Mouse (Mus musculus) kidney, postnatal 10 days (tissue): Measurements from ENCODE around the gene Rbms3.

Experiments
- DNase-seq: peaks from one replicate; pipeline ENCODE4 v3.0.0; 2021; ENCODE audit warnings: mixed read lengths

Gene Rbms3

DNA sequence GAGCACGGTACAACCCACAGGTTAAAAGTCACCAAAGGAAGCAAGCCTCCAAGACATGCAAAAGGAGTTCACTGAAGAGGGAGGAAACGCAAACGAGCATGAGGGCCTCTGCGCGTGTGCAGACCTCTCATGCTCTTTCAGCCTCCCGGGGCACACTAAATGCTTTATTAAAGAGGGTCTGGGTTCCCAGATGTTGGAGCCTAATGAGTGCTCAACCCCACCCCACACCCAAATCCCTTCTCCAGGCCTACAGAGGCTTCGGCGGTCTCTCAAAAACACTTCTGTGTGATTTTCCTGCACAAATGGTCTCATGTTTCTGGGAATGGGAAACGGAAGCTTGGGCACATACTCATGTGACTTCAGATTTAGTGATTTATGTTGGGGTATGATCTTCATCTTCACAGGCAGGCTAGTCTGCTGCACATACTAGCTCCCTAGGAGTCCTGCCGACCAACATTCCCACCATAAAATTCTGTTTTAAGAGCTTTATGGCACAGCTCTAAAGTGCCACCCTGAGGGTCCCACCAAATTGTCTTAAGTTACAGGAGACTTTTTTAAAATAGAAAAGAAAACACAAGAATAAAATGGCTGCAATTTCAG, 815.1 kb downstream of the Rbms3 start:
- DNase-seq, result no peak

DNA sequence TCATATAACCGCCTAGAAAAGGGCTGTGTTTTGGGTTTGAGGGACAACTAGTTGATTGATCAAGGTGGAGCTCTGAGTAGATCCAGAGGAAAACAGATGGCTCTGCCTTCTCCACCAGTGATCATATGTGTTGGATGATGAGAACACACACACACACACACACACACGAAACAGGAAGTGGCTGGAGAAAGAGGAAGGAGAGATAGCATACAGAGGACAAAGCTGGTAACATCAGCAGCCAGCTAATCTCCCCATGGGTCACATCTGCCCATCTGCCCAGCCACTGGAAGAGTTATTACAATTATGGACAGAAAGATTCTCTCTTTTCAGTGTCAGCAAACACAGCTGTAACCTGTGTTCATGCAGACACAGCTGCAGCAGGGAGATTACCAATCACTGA, 816.3 kb downstream of the Rbms3 start:
- no peak for DNase-seq

DNA sequence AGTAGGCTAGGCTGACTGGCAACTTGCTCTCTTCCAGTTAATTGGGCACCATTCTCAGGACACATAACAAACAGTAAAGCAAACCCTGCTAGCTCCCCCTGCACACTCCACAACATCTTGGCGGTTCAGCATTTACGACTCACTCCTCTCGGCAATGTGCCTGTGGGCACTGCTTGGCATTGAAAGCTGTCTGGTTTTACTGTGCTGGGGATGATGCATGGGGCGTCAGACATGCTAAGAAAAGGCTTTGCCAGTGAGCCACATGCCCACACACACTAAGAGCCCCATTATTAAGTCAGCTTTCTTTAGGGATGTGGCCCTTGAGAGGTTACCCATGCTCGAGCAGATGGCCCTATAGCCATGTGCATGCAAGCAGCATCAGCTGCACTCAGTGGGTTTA, 820.5 kb downstream of the Rbms3 start:
- DNase-seq, result no peak

DNA sequence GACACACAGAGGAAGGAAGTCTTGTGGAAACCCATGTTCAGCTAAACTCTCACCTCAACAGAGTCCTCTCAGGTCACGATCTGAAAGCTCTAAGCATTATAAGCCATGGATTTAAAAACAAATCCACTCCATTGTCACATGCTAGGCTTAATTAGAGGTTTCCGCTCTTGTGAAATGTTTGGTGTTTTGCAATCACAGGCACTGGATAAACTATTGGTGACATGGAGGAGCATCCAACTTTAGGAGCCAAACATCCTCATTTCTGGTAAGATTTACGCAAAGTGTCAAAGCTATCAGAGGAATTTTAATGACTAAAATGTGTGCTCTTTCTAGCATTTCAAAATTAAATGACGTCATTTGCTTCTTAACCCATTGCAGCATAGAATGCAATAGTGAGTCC, 821.3 kb downstream of the Rbms3 start:
- DNase-seq, result no peak

DNA sequence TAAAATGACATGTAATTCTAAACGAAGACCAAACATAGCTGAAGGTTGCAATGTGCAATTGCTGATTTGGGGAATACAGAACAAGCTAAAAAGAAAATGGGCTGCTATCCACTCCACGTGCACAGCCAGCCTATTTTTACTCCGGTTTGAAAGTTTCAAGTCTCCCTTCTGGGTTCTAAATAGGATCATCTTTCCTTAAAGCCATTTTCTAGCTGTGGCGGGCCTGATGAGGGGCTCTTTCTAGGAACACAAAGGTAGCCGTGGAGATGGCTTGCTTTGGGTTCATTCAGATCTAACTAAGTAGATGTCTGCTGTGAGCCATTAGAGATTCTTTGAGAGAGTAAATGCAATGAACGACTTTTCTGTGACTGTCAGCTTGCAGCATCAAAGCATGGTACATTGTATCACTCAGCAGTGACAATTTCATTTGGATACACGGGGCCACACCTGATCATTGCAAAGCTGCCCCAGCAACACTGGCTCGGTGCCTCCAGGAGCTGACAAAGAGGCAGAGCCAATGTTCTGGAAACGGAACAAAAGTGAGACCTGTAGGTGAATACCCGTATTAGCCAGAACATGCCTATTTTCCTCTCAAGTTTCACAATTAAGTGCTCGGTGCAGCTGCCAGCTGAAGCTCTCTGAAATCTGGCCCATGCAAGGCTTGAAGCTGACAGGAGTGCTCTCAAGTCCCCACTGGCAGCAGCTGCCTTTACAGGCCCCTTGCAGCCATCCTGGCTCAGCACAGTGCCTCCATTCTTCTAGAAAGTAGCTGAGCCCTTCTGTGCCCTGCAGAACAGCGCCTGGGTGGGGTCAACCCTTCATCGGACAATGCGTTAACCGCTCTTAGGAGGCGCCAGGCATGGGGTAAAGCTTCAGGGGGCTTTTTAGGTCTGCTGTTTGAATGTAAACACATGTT, 822.3 kb downstream of the Rbms3 start:
- peak; percentile 24 for DNase-seq

DNA sequence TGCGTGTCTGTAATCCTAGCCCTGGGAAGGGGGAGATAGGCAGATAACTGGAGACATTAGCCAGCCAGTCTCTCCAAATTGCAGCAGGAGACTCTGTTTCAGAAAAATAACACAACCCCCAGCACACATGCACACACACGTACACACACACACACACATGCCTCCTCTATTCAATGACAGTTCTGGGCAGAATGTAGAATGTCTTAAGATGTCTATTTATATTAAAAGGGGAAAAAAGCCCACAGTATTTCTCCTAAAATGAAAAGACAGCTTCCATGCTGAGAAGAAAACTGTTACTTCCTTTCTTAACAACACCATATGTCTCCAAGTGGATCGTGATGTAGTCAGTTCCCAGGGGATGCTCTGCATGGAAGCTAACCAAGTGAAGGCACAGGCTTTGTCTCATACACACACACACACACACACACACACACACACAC, 826.4 kb downstream of the Rbms3 start:
- no peak for DNase-seq

DNA sequence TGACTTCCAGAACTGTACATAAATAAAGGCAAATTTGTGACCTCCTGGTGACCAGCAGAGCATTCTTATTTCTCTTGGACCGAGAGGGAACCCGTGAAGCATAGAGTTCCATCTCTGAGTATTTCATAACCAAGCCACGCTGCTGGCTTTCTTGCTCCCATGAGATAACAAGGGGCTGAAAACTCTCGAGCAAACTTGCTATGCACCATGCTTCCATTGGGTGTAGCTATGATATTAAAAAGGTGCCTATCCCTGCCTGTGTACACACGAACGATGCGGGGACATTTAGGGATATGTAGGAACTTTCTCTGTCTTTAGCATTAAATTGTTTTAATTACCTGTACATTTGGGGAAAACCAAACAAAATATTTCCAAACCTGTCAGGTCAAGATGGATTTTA, 827.1 kb downstream of the Rbms3 start:
- DNase-seq, result peak; percentile 21

DNA sequence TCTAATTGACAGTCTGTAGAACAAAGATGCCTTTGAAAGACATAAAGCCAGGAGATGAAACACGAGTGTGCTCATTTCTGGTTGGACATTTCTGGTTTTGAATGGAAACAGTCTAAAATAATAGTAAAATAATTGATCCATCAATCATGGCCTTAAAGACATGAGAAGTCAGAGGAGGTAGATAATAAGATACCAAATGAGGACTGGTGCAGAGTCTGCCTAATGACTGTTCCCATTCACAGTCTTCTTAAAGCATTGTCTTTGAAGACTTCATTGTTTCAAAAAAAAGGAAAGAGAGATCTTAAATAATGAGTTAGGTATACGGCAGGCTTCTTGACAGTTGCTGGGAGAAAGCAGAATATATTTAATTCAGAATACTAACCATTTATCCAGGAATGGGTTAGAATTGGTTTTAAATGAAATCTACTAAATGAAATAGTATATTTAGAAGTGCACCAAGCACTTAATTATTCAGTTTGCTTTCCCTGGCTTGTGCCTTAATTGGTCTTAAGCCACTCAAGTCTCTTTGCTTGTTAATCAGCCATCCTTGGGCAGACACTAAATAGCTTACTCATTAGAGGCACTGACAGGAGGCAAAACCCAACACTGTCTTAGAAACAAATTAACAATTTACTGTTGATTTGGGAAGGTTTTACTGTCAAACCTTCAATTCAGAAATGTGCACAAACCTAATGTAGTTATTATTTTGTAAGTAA, 834.3 kb downstream of the Rbms3 start:
- DNase-seq, result no peak

DNA sequence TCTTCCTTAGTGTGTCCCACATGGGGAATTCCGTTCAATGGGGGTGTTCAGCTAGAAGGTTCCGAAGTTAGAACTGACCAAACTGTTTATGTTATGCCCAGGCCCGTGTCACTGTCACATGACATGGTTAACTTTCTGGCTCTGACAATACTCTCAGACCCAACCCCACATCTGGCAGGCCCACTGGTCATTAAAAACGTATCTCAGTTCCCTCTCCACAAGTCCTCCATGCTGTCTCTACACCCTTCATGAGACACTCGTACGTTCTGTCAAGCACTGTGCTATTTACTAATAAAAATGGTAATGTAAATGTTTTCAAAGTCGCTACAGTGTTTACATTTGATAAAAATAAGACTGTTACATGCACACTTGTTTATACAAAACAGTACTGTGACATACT, 837.9 kb downstream of the Rbms3 start:
- DNase-seq, result no peak

DNA sequence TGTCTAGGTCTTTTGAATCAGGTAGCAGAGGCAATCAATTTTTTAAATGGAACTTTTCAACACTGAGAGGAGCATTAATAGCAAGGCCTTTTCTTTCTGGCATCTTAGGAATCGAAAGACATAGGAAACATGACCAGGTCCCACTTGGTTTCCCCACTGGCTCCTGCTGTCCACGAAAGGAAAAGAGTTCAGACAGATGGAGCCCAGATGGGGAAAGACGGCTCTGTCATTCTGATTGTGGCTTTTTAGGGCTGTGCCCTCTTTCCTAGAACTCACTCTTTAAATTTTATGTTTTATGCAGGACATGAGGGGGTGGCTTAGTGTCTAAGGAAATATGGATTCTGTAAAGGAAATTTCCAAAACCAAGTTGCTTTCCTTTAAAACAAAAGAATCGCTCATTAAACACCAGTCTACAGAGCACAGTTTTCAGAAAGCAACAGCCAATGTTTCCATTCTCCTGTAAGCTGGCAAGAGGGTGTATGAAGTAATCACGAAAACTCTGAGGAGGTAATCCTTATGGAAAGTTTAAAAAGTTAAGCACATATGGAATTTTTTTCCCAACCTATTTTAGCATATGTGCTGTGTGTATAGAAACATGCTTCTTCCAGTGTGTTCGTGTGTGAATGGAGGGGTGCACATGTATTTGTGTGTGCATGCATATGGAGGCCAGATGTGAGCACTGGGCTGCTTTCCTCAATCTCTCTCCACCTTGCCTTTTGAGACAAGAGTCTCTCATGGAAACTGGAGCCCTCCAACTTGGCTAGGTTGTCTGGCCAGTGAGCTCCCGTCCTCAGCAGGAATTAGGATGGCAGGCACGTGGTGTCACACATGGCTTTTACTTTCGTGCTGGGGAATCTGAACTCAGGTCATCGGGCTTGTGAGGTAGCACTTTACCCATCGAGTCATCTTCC, 843.3 kb downstream of the Rbms3 start:
- no peak for DNase-seq

DNA sequence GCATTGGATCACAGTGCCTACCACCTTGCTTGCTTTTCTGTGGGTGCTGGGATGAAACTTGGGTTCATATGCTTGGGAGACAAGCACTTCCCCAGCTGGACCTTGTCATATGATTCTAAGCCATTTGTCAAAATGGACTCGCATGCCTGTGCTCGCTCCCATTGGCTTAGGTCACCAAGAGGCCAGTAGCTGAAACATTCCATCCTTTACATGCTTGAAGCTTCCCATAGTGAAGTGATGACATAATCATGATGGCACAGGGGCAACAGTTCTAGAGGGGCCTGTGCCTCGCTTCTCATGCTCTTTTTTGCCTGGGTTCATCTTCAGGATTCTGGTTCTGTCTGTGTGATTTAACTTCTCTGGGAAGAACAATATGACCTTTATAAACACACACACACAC, 857.9 kb downstream of the Rbms3 start:
- peak; percentile 26 for DNase-seq

DNA sequence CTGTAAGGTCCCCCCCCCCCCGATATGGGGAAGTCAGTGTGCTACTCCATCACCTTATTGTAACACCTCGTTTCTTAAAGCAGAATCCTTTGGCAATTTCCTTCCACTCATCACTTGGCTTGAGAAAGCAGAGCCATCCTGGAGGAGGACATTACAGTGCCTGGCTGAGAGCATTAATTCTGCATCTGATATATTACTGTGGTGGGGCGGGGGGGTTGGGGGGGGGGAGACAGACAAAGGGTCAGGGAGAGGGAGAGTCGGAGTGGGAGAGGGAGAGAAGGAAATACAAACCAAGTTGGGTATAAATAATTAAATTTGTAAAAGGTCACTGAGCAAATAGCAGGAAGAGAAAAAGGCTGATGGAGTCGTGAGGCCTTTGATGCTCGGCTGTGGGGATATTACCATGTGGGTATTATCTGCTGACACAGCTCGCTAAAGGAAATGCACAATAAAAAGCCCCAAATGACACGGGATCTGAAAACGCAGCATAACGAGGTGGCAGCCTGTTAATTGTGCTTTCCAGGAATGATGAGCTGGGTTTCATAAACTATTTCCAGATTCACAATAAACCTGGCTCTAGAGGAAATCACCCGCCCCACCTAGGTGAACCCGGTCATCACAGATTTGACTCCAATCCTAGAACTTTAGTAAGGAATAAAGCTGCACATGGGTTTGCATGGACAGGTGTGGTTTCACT, 860.2 kb downstream of the Rbms3 start:
- no peak for DNase-seq

DNA sequence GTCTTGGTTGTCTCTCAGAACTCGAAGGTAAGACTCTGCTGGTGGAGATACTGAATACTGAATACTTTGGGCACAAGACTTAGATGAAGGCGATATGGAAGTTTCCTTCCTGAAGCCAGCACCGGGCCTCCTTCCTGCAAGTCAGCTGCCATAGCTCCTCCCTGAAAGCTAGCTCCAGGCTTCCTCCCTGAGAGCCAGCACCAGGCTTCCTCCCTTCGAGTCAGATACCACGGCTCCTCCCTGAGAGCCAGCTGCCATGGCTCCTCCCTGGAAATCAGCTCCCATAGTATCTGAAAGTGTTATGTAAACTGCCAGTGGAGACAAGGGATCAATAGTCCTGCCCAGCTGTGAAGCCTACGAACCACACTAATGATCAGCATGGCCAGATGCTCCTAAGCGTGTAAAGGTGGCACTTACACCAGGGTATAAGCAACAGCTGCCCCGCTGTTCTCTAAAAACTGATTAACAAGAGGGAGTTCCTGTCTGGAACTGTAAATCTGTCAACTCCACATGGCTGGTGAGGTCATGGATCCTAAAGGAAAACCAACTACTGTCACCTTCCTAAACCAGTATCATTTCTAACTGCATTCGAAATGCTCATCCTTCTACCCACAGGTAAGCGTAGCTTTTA, 867.2 kb downstream of the Rbms3 start:
- peak; percentile 43 for DNase-seq

DNA sequence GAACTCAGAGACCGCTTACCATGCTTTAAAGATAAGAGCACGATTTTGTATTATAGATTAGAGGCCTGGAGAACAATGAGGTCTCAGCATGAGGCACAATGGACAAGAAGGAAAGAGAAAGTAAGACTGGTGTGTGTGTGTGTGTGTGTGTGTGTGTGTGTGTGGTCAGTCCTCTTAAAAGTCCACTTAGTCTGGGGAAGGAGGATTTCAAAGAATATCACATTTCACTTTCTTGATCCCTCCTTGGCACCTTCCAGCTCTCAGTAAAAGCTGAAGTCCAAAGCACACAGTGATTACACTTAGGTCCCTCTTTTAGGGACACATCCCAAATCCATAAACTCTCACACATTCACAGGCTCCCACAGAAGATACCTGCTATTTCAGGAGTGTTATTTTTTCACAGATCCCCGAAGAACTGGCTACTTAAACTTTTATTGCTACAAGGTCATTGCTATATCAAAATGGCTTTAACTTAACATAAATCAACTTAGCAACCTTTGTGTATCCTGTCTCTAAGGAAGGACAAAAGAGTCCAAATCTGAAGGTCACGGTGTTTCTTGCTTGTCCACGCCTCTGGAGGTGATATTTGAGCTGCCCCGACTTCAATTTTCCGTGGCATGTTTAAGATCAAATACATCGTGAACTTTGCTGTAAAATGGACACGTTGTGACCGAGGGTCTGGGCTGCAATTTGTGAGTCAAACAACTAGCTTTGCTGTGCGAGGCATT, 880.7 kb downstream of the Rbms3 start:
- DNase-seq, result no peak

DNA sequence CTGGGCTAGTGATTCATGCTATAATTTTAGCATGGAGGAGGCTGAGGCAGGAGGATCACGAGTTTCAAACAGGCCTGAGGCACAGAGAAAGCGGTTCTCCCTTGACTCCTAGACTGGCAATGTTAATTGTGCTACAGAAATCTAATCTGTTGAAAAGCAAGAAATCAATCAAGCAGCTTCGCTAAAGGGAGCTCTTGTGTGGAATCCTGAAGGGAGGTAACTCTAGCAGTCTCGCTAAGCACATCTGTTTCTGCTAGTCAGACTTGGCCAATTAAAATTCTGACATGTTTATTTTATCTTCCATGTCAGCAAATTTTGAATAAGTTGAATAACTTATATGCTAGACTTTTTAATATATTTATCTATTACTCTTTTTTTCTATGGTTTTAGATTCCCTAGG, 881.4 kb downstream of the Rbms3 start:
- no peak for DNase-seq

DNA sequence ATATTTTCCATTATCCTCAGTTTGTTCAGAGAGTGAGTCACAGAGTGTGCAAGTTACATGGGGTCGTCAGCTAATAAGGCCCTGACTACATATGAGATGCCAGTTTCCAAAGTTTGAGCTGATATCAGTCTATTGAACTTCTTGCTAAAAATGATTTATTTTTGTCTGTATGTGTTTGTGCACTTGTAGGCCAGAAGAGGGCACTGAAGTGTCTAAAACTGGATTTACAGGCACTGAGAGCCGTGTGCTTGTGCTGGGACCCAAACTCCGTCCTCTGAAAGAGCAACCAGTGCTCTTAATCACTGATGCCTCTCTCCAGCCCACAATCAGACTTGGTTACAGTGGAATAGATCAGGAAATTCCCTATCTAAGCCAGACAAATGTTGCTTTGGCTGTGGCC, 882.8 kb downstream of the Rbms3 start:
- no peak for DNase-seq

DNA sequence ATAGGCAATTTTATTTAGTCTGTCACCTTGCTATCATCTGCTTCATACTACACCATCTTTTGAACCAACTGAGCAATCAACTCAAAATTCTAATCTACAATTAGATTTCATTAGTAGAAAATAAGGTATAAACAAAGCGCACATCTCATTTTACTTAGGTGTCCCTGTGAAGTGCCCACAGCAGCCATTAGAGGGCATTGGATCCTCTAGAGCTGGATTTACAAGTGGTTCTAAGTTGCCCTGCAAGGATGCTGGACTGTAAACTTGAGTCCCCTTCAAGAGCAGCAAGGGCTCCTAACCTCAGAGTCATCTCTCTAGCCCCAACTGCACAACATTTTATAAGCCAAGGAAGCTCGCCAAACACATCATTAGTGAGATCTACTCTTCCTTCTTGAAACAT, 891.9 kb downstream of the Rbms3 start:
- peak; percentile 16 for DNase-seq

DNA sequence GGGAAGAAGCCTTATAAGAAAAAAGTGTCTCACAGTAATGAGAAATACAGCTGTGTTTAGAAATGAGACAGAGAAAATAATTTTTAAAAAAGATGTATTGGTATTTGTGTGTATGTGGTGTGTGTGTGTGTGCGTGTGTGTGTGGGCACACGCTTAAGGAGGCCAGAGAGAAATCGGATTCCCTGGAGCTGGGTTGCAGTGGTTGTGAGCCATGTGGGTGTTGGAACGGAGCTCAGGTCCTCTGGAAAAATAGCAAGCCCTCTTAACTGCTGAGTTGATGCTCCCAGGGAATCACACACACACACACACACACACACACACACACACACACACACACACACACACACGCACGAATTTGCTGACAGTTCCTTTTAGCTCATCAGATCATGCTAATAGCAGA, 900.5 kb downstream of the Rbms3 start:
- DNase-seq, result no peak

DNA sequence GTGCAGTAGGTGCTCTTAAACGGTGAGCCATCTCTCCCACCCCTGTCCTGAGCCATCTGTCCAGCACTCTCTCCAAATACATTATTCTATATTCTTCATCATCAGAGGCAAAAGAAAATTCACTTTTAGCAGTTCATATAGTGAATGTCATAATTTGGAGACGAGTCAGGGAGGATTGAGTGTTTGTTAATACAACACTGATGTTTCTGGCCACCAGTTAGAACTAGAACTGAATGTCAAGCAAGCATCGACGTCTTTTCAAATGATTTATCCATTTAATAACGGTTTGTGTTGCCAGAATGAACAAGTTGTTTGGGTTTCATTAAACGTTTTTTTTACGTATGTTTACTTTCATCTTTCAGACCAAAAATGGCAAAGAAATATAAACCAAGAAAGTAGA, 901.1 kb downstream of the Rbms3 start:
- no peak for DNase-seq

DNA sequence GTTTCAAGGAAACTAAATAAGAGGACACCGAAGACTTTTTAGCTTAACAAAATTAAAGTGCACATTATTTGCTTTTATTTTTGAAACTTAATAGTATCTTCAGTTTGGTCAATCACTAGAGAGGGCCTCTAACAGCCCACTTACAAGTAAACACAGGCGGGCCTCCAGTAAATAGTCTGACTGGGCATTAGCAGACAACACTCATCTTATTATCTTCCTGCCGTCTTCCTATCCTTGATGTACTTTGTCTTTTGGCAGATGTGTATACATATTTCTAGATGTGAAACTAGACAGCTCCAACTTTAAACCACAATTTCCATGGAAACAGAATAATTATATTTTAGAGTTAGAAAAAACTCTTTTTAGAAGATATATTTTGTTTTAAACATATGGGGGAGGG, 901.6 kb downstream of the Rbms3 start:
- DNase-seq, result no peak

DNA sequence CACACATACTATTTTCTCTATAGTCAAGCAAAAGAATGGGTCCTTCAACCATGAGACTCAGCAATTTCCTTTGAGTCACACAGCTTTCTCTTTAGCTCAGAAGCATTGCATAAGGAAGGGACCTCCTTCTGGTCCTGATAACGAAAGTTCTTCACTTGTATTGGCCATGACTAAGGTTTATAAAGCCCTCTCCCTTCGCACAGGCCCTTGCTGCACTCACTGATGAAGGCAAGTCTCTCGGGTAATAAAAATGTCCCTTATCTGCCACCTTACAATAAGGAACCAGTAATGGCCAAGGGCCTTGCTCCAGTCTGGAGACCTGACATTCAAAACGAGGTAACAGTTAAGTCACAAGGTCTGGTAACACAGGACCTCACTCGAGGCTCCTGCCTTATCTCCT, 905.1 kb downstream of the Rbms3 start:
- no peak for DNase-seq
